Mouse (Mus musculus) kidney, postnatal 0 days (tissue): ENCODE measurements around the gene Farsb. TPM values are rescaled to one million over a fixed set of nuclear protein-coding genes. Genes with fewer than 3 reads are reported as not detected.
A peak's percentile ranks its signal among the peaks of the same experiment; 100 is the strongest.
"Not testable (repeated sequence)": the region's sequence is repeated elsewhere in the genome, so short reads cannot be mapped to it uniquely, and the experiment has no call there.

Source experiments
- ATAC-seq: fragments of 200-750 bp; cut with Nextera tagmentation; replicated peaks from 2 replicates; pipeline ENCODE4 v1.8.0; 2017; ENCODE audit warnings: low read depth, moderate number of reproducible peaks, moderate TSS enrichment, moderate library complexity; ENCODE audit not compliant: low FRiP score
- DNase-seq: peaks from one replicate; pipeline ENCODE4 v3.0.0-alpha.2; 2016; ENCODE audit warnings: low spot score
- H3K27ac ChIP-seq: fragments of 300-500 bp; sonication (generic); 2 replicates; pipeline ENCODE4 v1.5.1; 2014; ENCODE audit warnings: mild to moderate bottlenecking
- H3K27me3 ChIP-seq: fragments of 300-500 bp; sonication (generic); 2 replicates; pipeline ENCODE4 v1.6.1; 2014; ENCODE audit warnings: low read length, mixed read lengths; ENCODE audit not compliant: insufficient read depth
- H3K36me3 ChIP-seq: fragments of 300-500 bp; sonication (generic); 2 replicates; pipeline ENCODE4 v1.6.1; 2014; ENCODE audit warnings: low read length, mixed read lengths; ENCODE audit not compliant: insufficient read depth
- H3K4me1 ChIP-seq: fragments of 300-500 bp; sonication (generic); replicated peaks from 2 replicates; pipeline ENCODE4 v1.6.1; 2014; ENCODE audit warnings: antibody characterized with exemption, low read length, mixed read lengths; ENCODE audit not compliant: insufficient read depth
- H3K4me2 ChIP-seq: fragments of 300-500 bp; sonication (generic); 2 replicates; pipeline ENCODE4 v1.6.1; 2014; ENCODE audit warnings: mild to moderate bottlenecking, low read length, moderate library complexity, mixed read lengths
- H3K4me3 ChIP-seq: fragments of 300-500 bp; sonication (generic); replicated peaks from 2 replicates; pipeline ENCODE4 v1.5.1; 2014; ENCODE audit warnings: low read depth, low read length
- H3K9ac ChIP-seq: fragments of 300-500 bp; sonication (generic); 2 replicates; pipeline ENCODE4 v1.6.1; 2014; ENCODE audit warnings: low read depth, low read length
- H3K9me3 ChIP-seq: fragments of 300-500 bp; sonication (generic); replicated peaks from 2 replicates; pipeline ENCODE4 v1.6.1; 2016; ENCODE audit warnings: low read length, inconsistent platforms, mixed read lengths
- CTCF ChIP-seq: IDR thresholded peaks from 2 replicates; pipeline ENCODE4 v1.5.1; 2016; ENCODE audit warnings: antibody characterized with exemption, low read depth, mild to moderate bottlenecking, moderate library complexity
- WGBS: fragments of 180-500 bp; shearing (Covaris S2); extraction: QIAGEN DNeasy Blood & Tissue Kit; methylation state at CpG from one replicate; pipeline ENCODE4 v1.1.7; 2014; 5-methylcytosine and 5-hydroxymethylcytosine counted together
- polyA plus RNA-seq: library from polyadenylated mRNA; unstranded; fragments of >200 nt; fragmentation: Nextera tagmentation; extraction: Ambion mirVana; gene quantifications from 2 replicates; pipeline ENCODE4 v1.2.1, GENCODE M21; 2015

The Farsb gene
- polyA plus RNA-seq, 1 experiment from 2014 or later = 94.3 TPM

- no peak overlapping the region for H3K9ac ChIP-seq
- 81% methylated on average over 8 of the region's 8 CpGs for WGBS
- H3K27ac ChIP-seq = no peak overlapping the region
- no peak overlapping the region for H3K4me2 ChIP-seq
- ATAC-seq (no peak), DNase-seq (no peak)
- no peaks in the 10 kb centered on the region for H3K9me3 ChIP-seq
- TF ChIP-seq CTCF = no peak
- no peaks in the 10 kb centered on the region for H3K4me1 ChIP-seq
- no peak overlapping the region for H3K4me3 ChIP-seq
- H3K36me3 ChIP-seq = no peaks in the 10 kb centered on the region
- no peaks in the 10 kb centered on the region for H3K27me3 ChIP-seq
These were observed 24.1 kb upstream of the Farsb start for GRCm38 (mm10) chr1:78512756-78513155.

GRCm38 (mm10) chr1:78511621-78512160, 23.0 kb upstream of the Farsb start, which contains the start of gene BC035947:
Gene BC035947, minus strand, starts transcription at chr1:78512158.
- Histone ChIP-seq H3K27me3 (no peaks in the 10 kb centered on the region), H3K4me2 (peak within 1 kb of the TSS; percentile 57), H3K9ac (no peak within 1 kb of the TSS), H3K36me3 (no peaks in the 10 kb centered on the region), H3K27ac (no peak within 1 kb of the TSS), H3K9me3 (no peaks in the 10 kb centered on the region), H3K4me3 (peak within 1 kb of the TSS; percentile 14; the same call in 1 of the 2 replicates), H3K4me1 (no peaks in the 10 kb centered on the region)
- DNase-seq (no peak), ATAC-seq (peak; percentile 63)
- no peak for TF ChIP-seq CTCF
- WGBS = 4% methylated on average over 25 of the region's 25 CpGs

- Histone ChIP-seq H3K9me3 (no peaks in the 10 kb centered on the region), H3K4me1 (no peaks in the 10 kb centered on the region), H3K27ac (no peak within 1 kb of the TSS), H3K9ac (no peak within 1 kb of the TSS), H3K4me2 (peak within 1 kb of the TSS; percentile 57), H3K36me3 (no peaks in the 10 kb centered on the region), H3K4me3 (peak within 1 kb of the TSS; percentile 14; the same call in 1 of the 2 replicates), H3K27me3 (no peaks in the 10 kb centered on the region)
- ATAC-seq = no peak
- WGBS = 60% methylated on average over 5 of the region's 5 CpGs
- no peak for TF ChIP-seq CTCF
- DNase-seq = no peak
These were observed 22.2 kb upstream of the Farsb start, which contains the start of gene Mogat1 for GRCm38 (mm10) chr1:78510862-78511261. Gene Mogat1, plus strand, starts transcription at chr1:78510991.

GRCm38 (mm10) chr1:78507137-78507536, 18.4 kb upstream of the Farsb start:
- no peaks in the 10 kb centered on the region for H3K36me3 ChIP-seq
- 47% methylated on average over 1 of the region's 1 CpGs for WGBS
- no peak overlapping the region for H3K9ac ChIP-seq
- H3K4me3 ChIP-seq = no peak overlapping the region
- no peak overlapping the region for H3K4me2 ChIP-seq
- TF ChIP-seq CTCF = no peak
- H3K4me1 ChIP-seq = no peaks in the 10 kb centered on the region
- no peaks in the 10 kb centered on the region for H3K9me3 ChIP-seq
- no peaks in the 10 kb centered on the region for H3K27me3 ChIP-seq
- DNase-seq (no peak), ATAC-seq (no peak)
- H3K27ac ChIP-seq = no peak overlapping the region

- Histone ChIP-seq H3K9ac (no peak overlapping the region), H3K4me1 (no peaks in the 10 kb centered on the region), H3K27ac (no peak overlapping the region), H3K4me2 (no peak overlapping the region), H3K4me3 (no peak overlapping the region), H3K36me3 (no peaks in the 10 kb centered on the region), H3K27me3 (no peaks in the 10 kb centered on the region), H3K9me3 (no peaks in the 10 kb centered on the region)
- WGBS = 83% methylated on average over 6 of the region's 6 CpGs
- DNase-seq = no peak
- no peak for TF ChIP-seq CTCF
- ATAC-seq = peak; percentile 91
These were observed 13.8 kb upstream of the Farsb start for GRCm38 (mm10) chr1:78502527-78502926.

GRCm38 (mm10) chr1:78501856-78502255, 13.2 kb upstream of the Farsb start:
- H3K9ac ChIP-seq, H3K9me3 ChIP-seq, H3K4me3 ChIP-seq, ATAC-seq, H3K27me3 ChIP-seq, H3K36me3 ChIP-seq, H3K4me2 ChIP-seq, H3K27ac ChIP-seq, DNase-seq, H3K4me1 ChIP-seq: not testable (repeated sequence)
- WGBS = 87% methylated on average over 12 of the region's 12 CpGs

- Histone ChIP-seq H3K4me1 (no peaks in the 10 kb centered on the region), H3K4me3 (no peak overlapping the region), H3K4me2 (no peak overlapping the region), H3K27ac (no peak overlapping the region), H3K36me3 (no peaks in the 10 kb centered on the region), H3K9me3 (no peaks in the 10 kb centered on the region), H3K27me3 (no peaks in the 10 kb centered on the region), H3K9ac (no peak overlapping the region)
- 91% methylated on average over 16 of the region's 16 CpGs for WGBS
- DNase-seq (no peak), ATAC-seq (no peak)
- TF ChIP-seq CTCF = no peak
These were observed 12.3 kb upstream of the Farsb start for GRCm38 (mm10) chr1:78501036-78501435.
